11 mouse cellular contexts compared by ENCODE assay signal in the genomic region with DNA sequence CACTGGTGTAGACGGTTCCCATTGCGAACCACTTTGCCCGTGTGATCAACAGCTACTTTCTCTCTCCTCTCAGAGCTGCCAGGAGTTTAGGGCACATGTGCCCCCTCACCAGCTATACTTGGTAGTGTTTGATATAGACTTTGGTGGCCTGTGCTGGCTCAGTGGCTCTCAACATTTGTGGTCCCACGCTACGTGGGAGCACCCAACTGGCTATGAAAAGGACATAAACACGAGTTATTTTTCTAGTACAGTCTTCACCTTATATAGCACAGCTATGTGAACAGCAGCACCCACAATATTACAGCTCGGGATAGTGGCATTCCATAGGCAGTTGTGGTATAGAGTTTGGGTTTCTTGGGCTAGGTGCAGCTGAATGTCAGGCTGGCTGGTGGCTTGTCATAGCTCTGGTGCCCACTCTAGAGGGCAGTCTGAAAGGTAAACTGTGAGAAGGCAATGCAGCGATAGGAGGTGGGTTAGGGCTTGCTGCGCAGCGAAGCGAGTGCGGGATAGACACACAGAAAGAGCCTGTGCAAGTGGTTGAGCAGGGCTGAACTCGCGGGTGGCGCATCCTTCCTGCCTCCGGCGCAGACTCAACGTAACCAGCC. TPM values are rescaled to one million over a fixed set of nuclear protein-coding genes. Genes with fewer than 3 reads are reported as not detected.
DNase-seq lines count a peak whose midpoint lies in the region; ATAC-seq and TF ChIP-seq lines count a peak whose summit lies in the region.
"Had no signal": no experiment of that assay in that cellular context is flagged by ENCODE, and none has a peak within 500 bp of the region (broad histone marks: within the 10 kb centered on the region; RNA-seq: fewer than 3 reads in every experiment).

No protein-coding gene starts in this region.

- H3K4me3 ChIP-seq in forebrain, embryonic 10.5 days = peak overlapping the region; percentile 3; the same call in 1 of the 2 replicates
- no peak overlapping the region for H3K4me3 ChIP-seq in forebrain, postnatal 0 days (ENCODE audit: low read depth, low read length)
- H3K4me3 ChIP-seq in kidney, embryonic 16.5 days (ENCODE audit: low read length) = peak overlapping the region; percentile 20
- H3K4me3 ChIP-seq in hindbrain, postnatal 0 days (ENCODE audit: low read length) = peak overlapping the region; percentile 4; the same call in 1 of the 2 replicates
- H3K4me3 ChIP-seq in midbrain, postnatal 0 days (ENCODE audit: low read depth, low read length) = no peak overlapping the region

- DNase-seq in forebrain, embryonic 10.5 days (ENCODE audit: extremely low spot score, low spot score) = no peak
- DNase-seq in forebrain, postnatal 0 days = no peak
- DNase-seq in kidney, postnatal 14 days = no peak
- no peak for DNase-seq in hindbrain, postnatal 0 days (ENCODE audit: low spot score)
- no peak for DNase-seq in midbrain, postnatal 0 days (ENCODE audit: low spot score)
- DNase-seq in ovary, postnatal 10 days (ENCODE audit: low spot score) = no peak
- DNase-seq: adrenal gland, postnatal 25 days; kidney, postnatal 36 days; left cerebral cortex, postnatal 4 days had no signal

- H3K27ac ChIP-seq in forebrain, embryonic 10.5 days = peak overlapping the region; percentile 94
- no peak overlapping the region for H3K27ac ChIP-seq in forebrain, postnatal 0 days (ENCODE audit: low read depth, low read length)
- no peak overlapping the region for H3K27ac ChIP-seq in kidney, embryonic 16.5 days (ENCODE audit: low read length)
- no peak overlapping the region for H3K27ac ChIP-seq in hindbrain, postnatal 0 days
- no peak overlapping the region for H3K27ac ChIP-seq in midbrain, postnatal 0 days (ENCODE audit: low read depth, low read length)

- no peak overlapping the region for H3K4me2 ChIP-seq in forebrain, postnatal 0 days (ENCODE audit: low read depth)
- H3K4me2 ChIP-seq in kidney, embryonic 16.5 days (replicated peaks; ENCODE audit: low read depth, low read length) = peak overlapping the region; percentile 33
- 0 out of 2 replicates have a peak overlapping the region, but pooled peaks have one; percentile 27 for H3K4me2 ChIP-seq in hindbrain, postnatal 0 days (ENCODE audit: low read depth, low read length)
- no peak overlapping the region for H3K4me2 ChIP-seq in midbrain, postnatal 0 days (ENCODE audit: low read depth, low read length, poor library complexity, severe bottlenecking)

- WGBS in forebrain, embryonic 10.5 days = 11% methylated on average over 18 of the region's 18 CpGs
- 37% methylated on average over 18 of the region's 18 CpGs for WGBS in forebrain, postnatal 0 days
- 13% methylated on average over 18 of the region's 18 CpGs for WGBS in kidney, embryonic 16.5 days
- 38% methylated on average over 18 of the region's 18 CpGs for WGBS in hindbrain, postnatal 0 days
- WGBS in midbrain, postnatal 0 days = 40% methylated on average over 18 of the region's 18 CpGs

- TF ChIP-seq CTCF in forebrain, postnatal 0 days (IDR thresholded peaks at IDR 0.05; ENCODE audit: low read depth) = no peak
- 0 out of 2 replicates have a peak, but pooled peaks have one; percentile 10 for TF ChIP-seq CTCF in hindbrain, postnatal 0 days (IDR thresholded peaks at IDR 0.05; ENCODE audit: low read depth)
- TF ChIP-seq CTCF in midbrain, postnatal 0 days (IDR thresholded peaks at IDR 0.05) = 0 out of 2 replicates have a peak, but pooled peaks have one; percentile 1

- H3K4me1 ChIP-seq in forebrain, embryonic 10.5 days = peaks cover 78% of the 10 kb centered on the region
- no peaks in the 10 kb centered on the region for H3K4me1 ChIP-seq in forebrain, postnatal 0 days (ENCODE audit: insufficient read depth)
- H3K4me1 ChIP-seq in kidney, embryonic 16.5 days (ENCODE audit: insufficient read depth, low read length) = peaks cover 25% of the 10 kb centered on the region
- 0 out of 2 replicates have a peak, but pooled peaks cover 3% of the 10 kb centered on the region for H3K4me1 ChIP-seq in hindbrain, postnatal 0 days (ENCODE audit: insufficient read depth, low read length)
- H3K4me1 ChIP-seq in midbrain, postnatal 0 days (ENCODE audit: insufficient read depth, low read length) = peaks cover 3% of the 10 kb centered on the region; the same call in 1 of the 2 replicates

- H3K9ac ChIP-seq in forebrain, postnatal 0 days = no peak overlapping the region
- no peak overlapping the region for H3K9ac ChIP-seq in kidney, embryonic 16.5 days (replicated peaks; ENCODE audit: low read length)
- H3K9ac ChIP-seq in hindbrain, postnatal 0 days (replicated peaks; ENCODE audit: low read length) = no peak overlapping the region
- H3K9ac ChIP-seq in midbrain, postnatal 0 days (replicated peaks; ENCODE audit: low read length, poor library complexity, severe bottlenecking) = no peak overlapping the region

- peaks cover under 1% of the 10 kb centered on the region; the same call in 1 of the 2 replicates for H3K36me3 ChIP-seq in forebrain, embryonic 10.5 days (replicated peaks)
- no peaks in the 10 kb centered on the region for H3K36me3 ChIP-seq in forebrain, postnatal 0 days (ENCODE audit: insufficient read depth)
- no peaks in the 10 kb centered on the region for H3K36me3 ChIP-seq in kidney, embryonic 16.5 days (ENCODE audit: insufficient read depth, low read length)
- no peaks in the 10 kb centered on the region for H3K36me3 ChIP-seq in hindbrain, postnatal 0 days (ENCODE audit: insufficient read depth, low read length)
- no peaks in the 10 kb centered on the region for H3K36me3 ChIP-seq in midbrain, postnatal 0 days (ENCODE audit: insufficient read depth, low read length)

- peaks cover 53% of the 10 kb centered on the region for H3K27me3 ChIP-seq in forebrain, embryonic 10.5 days (ENCODE audit: poor library complexity, severe bottlenecking)
- H3K27me3 ChIP-seq in forebrain, postnatal 0 days (ENCODE audit: insufficient read depth, low read length) = no peaks in the 10 kb centered on the region
- peaks cover 51% of the 10 kb centered on the region for H3K27me3 ChIP-seq in kidney, embryonic 16.5 days (ENCODE audit: insufficient read depth, low read length)
- H3K27me3 ChIP-seq in hindbrain, postnatal 0 days (ENCODE audit: insufficient read depth, low read length) = 0 out of 2 replicates have a peak, but pooled peaks cover 10% of the 10 kb centered on the region
- peaks cover 18% of the 10 kb centered on the region for H3K27me3 ChIP-seq in midbrain, postnatal 0 days (ENCODE audit: insufficient read depth, low read length)

- no peak for ATAC-seq in forebrain, postnatal 0 days
- peak; percentile 14; the same call in 1 of the 2 replicates for ATAC-seq in kidney, embryonic 16.5 days (ENCODE audit: low FRiP score, low TSS enrichment)
- no peak for ATAC-seq in hindbrain, postnatal 0 days
- ATAC-seq in midbrain, postnatal 0 days (ENCODE audit: low FRiP score) = 0 out of 2 replicates have a peak, but pooled peaks have one; percentile 11
- ATAC-seq in megakaryocyte-erythroid progenitor cell, adult 5-6 weeks (replicated peaks; ENCODE audit: low FRiP score, low TSS enrichment, poor library complexity, severe bottlenecking) = no peak

- no peaks in the 10 kb centered on the region for H3K9me3 ChIP-seq in forebrain, embryonic 10.5 days
- no peaks in the 10 kb centered on the region for H3K9me3 ChIP-seq in forebrain, postnatal 0 days (ENCODE audit: low read length)
- H3K9me3 ChIP-seq in kidney, embryonic 16.5 days (ENCODE audit: low read length) = no peaks in the 10 kb centered on the region
- H3K9me3 ChIP-seq in hindbrain, postnatal 0 days (ENCODE audit: low read length) = no peaks in the 10 kb centered on the region
- H3K9me3 ChIP-seq in midbrain, postnatal 0 days (ENCODE audit: low read length) = no peaks in the 10 kb centered on the region

RNA-seq across cellular contexts. Expression of a gene that starts 11.9 kb away (rescaled TPM):
- 2.8 and 3.4 TPM in 2 replicates for polyA plus RNA-seq in forebrain, embryonic 10.5 days (2016; fragmentation: Nextera tagmentation; extraction: Ambion mirVana)
- 3.9 and 5.2 TPM in 2 replicates for total RNA-seq in forebrain, postnatal 0 days (2014; rRNA removed)
- polyA plus RNA-seq in forebrain, postnatal 0 days (2015; fragmentation: Nextera tagmentation; extraction: Ambion mirVana) = 1.1 and 1.5 TPM in 2 replicates
- polyA plus RNA-seq in kidney, embryonic 16.5 days (2015; fragmentation: Nextera tagmentation; extraction: Ambion mirVana) = 0.80 and 0.81 TPM in 2 replicates
- 10.2 and 10.8 TPM in 2 replicates for total RNA-seq in hindbrain, postnatal 0 days (2014; rRNA removed)
- 2.8 and 3.2 TPM in 2 replicates for polyA plus RNA-seq in hindbrain, postnatal 0 days (2015; fragmentation: Nextera tagmentation; extraction: Ambion mirVana)
- total RNA-seq in midbrain, postnatal 0 days (2014; rRNA removed) = 9.3 and 10.4 TPM in 2 replicates
- 2.7 and 2.9 TPM in 2 replicates for polyA plus RNA-seq in midbrain, postnatal 0 days (2015; fragmentation: Nextera tagmentation; extraction: Ambion mirVana)
- total RNA-seq in megakaryocyte-erythroid progenitor cell, adult 5-6 weeks (2014; fragmentation: Nextera tagmentation) = not detected in 2 replicates
- total RNA-seq in megakaryocyte-erythroid progenitor cell, adult 5-6 weeks (2017) = not detected in 2 replicates

RNA-seq across cellular contexts. Expression of a gene that starts 16.3 kb away (rescaled TPM):
- 19.4 and 20.1 TPM in 2 replicates for polyA plus RNA-seq in forebrain, embryonic 10.5 days (2016; fragmentation: Nextera tagmentation; extraction: Ambion mirVana)
- total RNA-seq in forebrain, postnatal 0 days (2014; rRNA removed) = 30.4 and 34.9 TPM in 2 replicates
- 41.8 and 49.6 TPM in 2 replicates for polyA plus RNA-seq in forebrain, postnatal 0 days (2015; fragmentation: Nextera tagmentation; extraction: Ambion mirVana)
- polyA plus RNA-seq in kidney, embryonic 16.5 days (2015; fragmentation: Nextera tagmentation; extraction: Ambion mirVana) = 11.8 and 12.2 TPM in 2 replicates
- 36.3 and 39.8 TPM in 2 replicates for total RNA-seq in hindbrain, postnatal 0 days (2014; rRNA removed)
- polyA plus RNA-seq in hindbrain, postnatal 0 days (2015; fragmentation: Nextera tagmentation; extraction: Ambion mirVana) = 46.2 and 49.7 TPM in 2 replicates
- total RNA-seq in midbrain, postnatal 0 days (2014; rRNA removed) = 33.2 and 36.0 TPM in 2 replicates
- 52.0 and 55.3 TPM in 2 replicates for polyA plus RNA-seq in midbrain, postnatal 0 days (2015; fragmentation: Nextera tagmentation; extraction: Ambion mirVana)
- total RNA-seq in megakaryocyte-erythroid progenitor cell, adult 5-6 weeks (2014; fragmentation: Nextera tagmentation) = 1.0 TPM in 1 of 2 replicates, not detected in the other
- total RNA-seq in megakaryocyte-erythroid progenitor cell, adult 5-6 weeks (2017) = 0.23 TPM in 1 of 2 replicates, not detected in the other

RNA-seq across cellular contexts. Expression of a gene that starts 42.7 kb away (rescaled TPM):
- polyA plus RNA-seq in forebrain, embryonic 10.5 days (2016; fragmentation: Nextera tagmentation; extraction: Ambion mirVana) = 13.5 and 14.6 TPM in 2 replicates
- 66.1 and 68.0 TPM in 2 replicates for total RNA-seq in forebrain, postnatal 0 days (2014; rRNA removed)
- 15.5 and 16.2 TPM in 2 replicates for polyA plus RNA-seq in forebrain, postnatal 0 days (2015; fragmentation: Nextera tagmentation; extraction: Ambion mirVana)
- 5.3 and 6.8 TPM in 2 replicates for polyA plus RNA-seq in kidney, embryonic 16.5 days (2015; fragmentation: Nextera tagmentation; extraction: Ambion mirVana)
- total RNA-seq in hindbrain, postnatal 0 days (2014; rRNA removed) = 86.3 and 94.7 TPM in 2 replicates
- 16.9 and 17.0 TPM in 2 replicates for polyA plus RNA-seq in hindbrain, postnatal 0 days (2015; fragmentation: Nextera tagmentation; extraction: Ambion mirVana)
- 69.1 and 89.6 TPM in 2 replicates for total RNA-seq in midbrain, postnatal 0 days (2014; rRNA removed)
- 16.6 and 19.9 TPM in 2 replicates for polyA plus RNA-seq in midbrain, postnatal 0 days (2015; fragmentation: Nextera tagmentation; extraction: Ambion mirVana)
- total RNA-seq in megakaryocyte-erythroid progenitor cell, adult 5-6 weeks (2014; fragmentation: Nextera tagmentation) = 1.3 TPM in 1 of 2 replicates, not detected in the other
- total RNA-seq in megakaryocyte-erythroid progenitor cell, adult 5-6 weeks (2017) = 0.42 and 1.3 TPM in 2 replicates

RNA-seq across cellular contexts. Expression of a gene that starts 52.8 kb away (rescaled TPM):
- 95.1 and 102 TPM in 2 replicates for polyA plus RNA-seq in forebrain, embryonic 10.5 days (2016; fragmentation: Nextera tagmentation; extraction: Ambion mirVana)
- 69.1 and 82.9 TPM in 2 replicates for total RNA-seq in forebrain, postnatal 0 days (2014; rRNA removed)
- polyA plus RNA-seq in forebrain, postnatal 0 days (2015; fragmentation: Nextera tagmentation; extraction: Ambion mirVana) = 42.8 and 43.5 TPM in 2 replicates
- 82.7 and 92.4 TPM in 2 replicates for polyA plus RNA-seq in kidney, embryonic 16.5 days (2015; fragmentation: Nextera tagmentation; extraction: Ambion mirVana)
- total RNA-seq in hindbrain, postnatal 0 days (2014; rRNA removed) = 45.8 and 55.2 TPM in 2 replicates
- 41.2 and 42.1 TPM in 2 replicates for polyA plus RNA-seq in hindbrain, postnatal 0 days (2015; fragmentation: Nextera tagmentation; extraction: Ambion mirVana)
- 43.9 and 52.0 TPM in 2 replicates for total RNA-seq in midbrain, postnatal 0 days (2014; rRNA removed)
- polyA plus RNA-seq in midbrain, postnatal 0 days (2015; fragmentation: Nextera tagmentation; extraction: Ambion mirVana) = 34.0 and 37.4 TPM in 2 replicates
- total RNA-seq in megakaryocyte-erythroid progenitor cell, adult 5-6 weeks (2014; fragmentation: Nextera tagmentation) = not detected in 2 replicates
- total RNA-seq in megakaryocyte-erythroid progenitor cell, adult 5-6 weeks (2017) = not detected in 2 replicates

Comparison
In these comparisons a context has a peak if more than half of its experiments do, and no peak if none do; other contexts are left out.
1. H3K4me3 ChIP-seq: peak in forebrain, embryonic 10.5 days (single experiment), kidney, embryonic 16.5 days (single experiment) and hindbrain, postnatal 0 days (single experiment); none in forebrain, postnatal 0 days (single experiment) and midbrain, postnatal 0 days (single experiment).
2. ATAC-seq: peak in kidney, embryonic 16.5 days (single experiment) and midbrain, postnatal 0 days (single experiment); none in forebrain, postnatal 0 days (single experiment), hindbrain, postnatal 0 days (single experiment) and megakaryocyte-erythroid progenitor cell, adult 5-6 weeks (single experiment).
3. H3K4me2 ChIP-seq: peak in kidney, embryonic 16.5 days (single experiment) and hindbrain, postnatal 0 days (single experiment); none in forebrain, postnatal 0 days (single experiment) and midbrain, postnatal 0 days (single experiment).